Comparison of ENCODE assay signal across 1 mouse cellular context in genomic region chr13:22034443-22035266, GRCm38 (mm10).
A peak's percentile ranks its signal among the peaks of the same experiment; 100 is the strongest.
TF ChIP-seq lines count a peak whose summit lies in the region.

No protein-coding gene starts in this region.

TF ChIP-seq in CH12.LX, 34 proteins besides CTCF, POLR2A, EP300 and RAD21 (continued from another document):
- TF ChIP-seq JUN (IDR thresholded peaks at IDR 0.05; ENCODE audit: insufficient read depth, low read depth, low read length) (no peak), MEF2A (IDR thresholded peaks at IDR 0.05; ENCODE audit: borderline replicate concordance, low read depth, low read length) (no peak), MAFK (IDR thresholded peaks at IDR 0.05; ENCODE audit: insufficient replicate concordance, low read length) (0 out of 2 replicates have a peak, but pooled peaks have one; percentile 17), NELFE (IDR thresholded peaks at IDR 0.05; ENCODE audit: low read depth, low read length) (peak; percentile 75; the same call in 1 of the 2 replicates), E2F4 (IDR thresholded peaks at IDR 0.05; ENCODE audit: insufficient replicate concordance, low read depth, low read length) (0 out of 2 replicates have a peak, but pooled peaks have one; percentile 27), MYC (IDR thresholded peaks at IDR 0.05; ENCODE audit: low read depth, low read length) (peak; percentile 93), ETS1 (conservative IDR thresholded peaks at IDR 0.05; ENCODE audit: low read depth, low read length) (no peak), CHD1 (IDR thresholded peaks at IDR 0.05; ENCODE audit: low read depth, low read length) (peak; percentile 83), UBTF (IDR thresholded peaks at IDR 0.05; ENCODE audit: low read depth, low read length) (no peak; the same call in 1 of the 2 replicates)
